Mouse (Mus musculus) left cerebral cortex, adult 2 months (tissue): ENCODE measurements around the gene Dusp15. TPM values are rescaled to one million over a fixed set of nuclear protein-coding genes. Genes with fewer than 3 reads are reported as not detected.
A peak's percentile ranks its signal among the peaks of the same experiment; 100 is the strongest.

Experiments used
- DNase-seq, 2 experiments: peaks; one replicate each; pipeline ENCODE4 v3.0.0; 2021 to 2022; ENCODE audit warnings: low spot score in 2 of 2, mixed read lengths in 1 of 2; ENCODE audit errors: extremely low spot score in 1 of 2
- H3K27ac ChIP-seq: fragments of 200-600 bp; 2 replicates; pipeline ENCODE4 v1.8.1; 2022
- H3K4me3 ChIP-seq: fragments of 200-600 bp; 2 replicates; pipeline ENCODE4 v1.8.1; 2022
- CTCF ChIP-seq: fragments of 200-600 bp; IDR thresholded peaks from 2 replicates; pipeline ENCODE4 v1.8.1; 2022; ENCODE audit warnings: antibody characterized with exemption, mild to moderate bottlenecking, moderate library complexity
- intact Hi-C: fragments of 180-260 bp; cut with DNase I; formaldehyde crosslinking; loops from one replicate; pipeline ENCODE4 v1.15.1; 2025
- total RNA-seq, 2 experiments: library from RNA; stranded (reverse); gene quantifications; 2 replicates each; pipeline ENCODE4 v1.2.3; 2021

The Dusp15 gene
- total RNA-seq, 2 experiments from 2014 or later, result 16.9 to 20.3 TPM

DNA sequence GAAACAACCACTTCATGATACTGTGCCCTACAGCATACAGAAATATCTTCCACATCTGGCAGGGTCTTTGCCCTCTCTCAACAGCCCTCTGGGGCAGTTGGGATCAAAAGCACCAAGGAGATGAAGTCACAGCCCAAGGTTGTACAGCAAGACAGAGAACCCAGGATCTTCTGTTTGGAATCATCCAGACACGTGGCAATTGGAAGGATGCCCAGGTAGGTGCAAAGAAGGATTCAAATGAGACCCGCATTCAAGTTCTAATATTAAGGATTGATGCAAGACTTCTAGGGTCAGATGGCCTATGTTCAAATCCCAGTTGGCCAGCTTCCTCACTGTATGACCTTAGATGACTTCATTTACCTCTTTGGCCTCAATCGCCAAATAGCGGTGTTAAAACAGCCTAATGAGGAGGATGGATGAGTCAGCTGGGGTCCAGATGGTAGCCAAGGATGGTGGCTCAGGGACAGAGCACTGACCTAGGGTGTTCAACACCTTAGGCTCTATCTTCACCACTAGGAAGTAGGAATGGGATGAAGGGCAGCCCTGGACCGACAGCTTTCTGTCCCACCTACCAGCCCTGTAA, 3.0 kb downstream of the Dusp15 start:
- intact Hi-C loops, result loop anchor here (5.0 kb wide), 1 partner anchor 69 kb away; the partner anchor contains the start of gene Pdrg1
- no peak overlapping the region for H3K27ac ChIP-seq
- H3K4me3 ChIP-seq, result no peak overlapping the region
- no peak for DNase-seq
- no peak for TF ChIP-seq CTCF

DNA sequence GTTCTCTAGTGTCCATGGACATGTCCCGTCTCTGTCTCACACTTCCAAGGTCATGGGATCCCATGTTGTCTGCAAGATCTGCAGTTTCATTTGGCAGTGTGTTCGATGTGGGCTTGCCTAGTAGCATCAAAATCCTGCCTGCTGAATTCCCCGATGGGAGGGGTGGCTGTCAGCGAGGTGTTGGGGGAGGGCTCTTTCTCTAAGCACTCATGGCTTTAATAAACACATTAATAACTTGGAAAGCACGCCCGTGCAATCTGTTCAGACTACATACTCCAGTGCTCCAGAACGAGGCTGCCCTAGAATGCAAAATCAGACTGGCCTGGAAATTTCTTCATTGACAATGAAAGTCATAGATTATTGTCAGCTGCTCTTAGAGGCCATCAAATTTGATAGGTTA, 4.4 kb downstream of the Dusp15 start:
- no peak for TF ChIP-seq CTCF
- intact Hi-C loops, result loop anchor here (5.0 kb wide), 1 partner anchor 70 kb away; the partner anchor contains the start of gene Pdrg1
- DNase-seq, result no peak
- Histone ChIP-seq H3K4me3 (no peak overlapping the region), H3K27ac (no peak overlapping the region)

DNA sequence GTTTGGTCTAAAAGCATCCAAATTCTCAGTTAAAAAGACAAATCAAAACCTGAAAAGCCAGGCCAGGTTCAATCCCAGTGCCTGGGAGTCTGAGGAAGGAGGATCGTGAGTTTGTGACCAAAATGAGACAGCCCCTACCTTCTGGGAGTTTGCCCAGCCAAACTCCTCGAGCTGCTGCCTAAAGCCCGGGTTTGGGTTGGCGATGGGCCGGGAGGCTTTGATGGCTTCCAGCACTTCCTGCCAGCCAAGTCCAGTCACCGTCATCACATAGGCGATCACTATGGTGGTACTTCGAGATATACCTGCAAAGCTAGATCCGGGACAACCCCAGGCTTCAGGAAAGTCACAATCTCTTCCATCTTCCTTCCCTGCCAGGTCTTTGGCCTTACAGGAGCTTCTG, 7.5 kb downstream of the Dusp15 start:
- TF ChIP-seq CTCF, result no peak
- no peak for DNase-seq
- no peak overlapping the region for H3K4me3 ChIP-seq
- intact Hi-C loops, result no loop called here
- H3K27ac ChIP-seq, result no peak overlapping the region

DNA sequence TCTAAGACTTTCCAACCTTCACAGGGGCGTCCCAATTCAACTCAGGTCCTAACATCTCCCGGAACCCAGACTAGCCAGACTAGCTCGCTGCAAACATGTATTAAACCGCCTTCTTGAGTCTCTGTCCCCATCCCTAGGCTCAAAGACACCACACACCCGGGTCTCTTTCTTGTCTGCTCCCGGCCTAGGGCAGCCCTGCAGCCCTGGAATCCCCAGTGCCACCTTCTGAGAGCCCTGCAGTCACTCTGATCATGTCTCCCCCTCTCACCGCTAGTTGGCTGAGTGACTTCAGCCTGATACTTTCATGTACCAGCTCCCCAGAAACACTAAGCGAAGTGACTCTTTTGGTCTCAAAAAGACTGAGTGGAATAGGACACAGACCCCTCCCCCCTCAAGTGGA, 7.9 kb downstream of the Dusp15 start:
- intact Hi-C loops, result no loop called here
- H3K27ac ChIP-seq, result no peak overlapping the region
- H3K4me3 ChIP-seq, result peak overlapping the region; percentile 44
- TF ChIP-seq CTCF, result peak; percentile 5
- DNase-seq, result no peak

DNA sequence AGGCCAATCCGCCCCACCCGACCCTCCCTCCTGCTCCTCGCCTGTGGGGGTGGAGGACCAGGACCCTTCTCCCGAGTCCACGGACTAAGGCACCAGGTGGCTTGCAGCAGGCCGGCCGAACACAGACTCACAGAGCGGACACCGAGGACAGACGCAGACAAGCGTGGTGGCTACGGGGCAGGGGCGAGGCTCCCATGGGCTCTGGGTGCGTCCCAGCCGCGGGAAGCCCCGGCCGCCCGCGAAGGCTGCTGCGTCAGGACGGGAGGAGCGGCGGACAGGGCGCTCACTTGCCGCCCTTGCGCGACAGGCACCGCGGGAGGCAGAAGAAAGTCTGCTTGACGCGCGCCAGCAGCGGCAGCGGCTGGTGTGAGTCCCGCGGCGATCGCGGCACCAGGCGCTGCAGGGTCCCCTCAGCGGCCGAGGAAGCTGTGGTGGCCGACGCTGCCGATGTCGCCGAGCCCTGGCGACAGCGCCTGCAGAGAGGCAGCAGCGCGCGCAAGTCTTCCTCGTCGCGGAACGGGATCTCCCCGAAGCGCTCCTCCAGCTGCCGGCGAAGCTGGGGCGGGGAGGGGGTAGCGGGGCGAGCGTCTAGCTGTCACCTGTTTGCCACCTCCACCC, 8.5 kb downstream of the Dusp15 start:
- intact Hi-C loops, result no loop called here
- TF ChIP-seq CTCF, result no peak
- DNase-seq, result no peak
- Histone ChIP-seq H3K4me3 (peak overlapping the region; percentile 44), H3K27ac (no peak overlapping the region)

DNA sequence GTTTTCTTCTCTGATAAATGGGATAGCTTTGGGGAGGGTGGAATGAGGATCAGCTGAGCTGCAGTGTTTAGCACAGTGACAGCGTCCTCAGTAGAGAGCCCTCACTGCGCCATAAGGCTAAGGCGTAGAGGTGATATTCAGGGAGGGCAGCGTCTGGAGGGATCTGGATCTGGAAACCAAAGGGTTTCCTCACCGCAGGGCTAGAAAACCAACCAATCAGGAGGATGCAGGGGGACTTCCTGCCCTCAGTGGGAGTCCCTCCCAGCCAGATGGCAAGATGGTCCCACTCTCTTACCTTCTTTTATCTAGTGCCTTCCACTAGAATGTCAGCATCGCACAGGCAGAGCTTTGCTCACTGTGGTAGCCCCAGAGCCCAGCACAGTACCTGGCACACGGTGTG, 9.7 kb downstream of the Dusp15 start:
- H3K4me3 ChIP-seq, result no peak overlapping the region
- DNase-seq, result no peak
- H3K27ac ChIP-seq, result no peak overlapping the region
- intact Hi-C loops, result no loop called here
- TF ChIP-seq CTCF, result no peak

DNA sequence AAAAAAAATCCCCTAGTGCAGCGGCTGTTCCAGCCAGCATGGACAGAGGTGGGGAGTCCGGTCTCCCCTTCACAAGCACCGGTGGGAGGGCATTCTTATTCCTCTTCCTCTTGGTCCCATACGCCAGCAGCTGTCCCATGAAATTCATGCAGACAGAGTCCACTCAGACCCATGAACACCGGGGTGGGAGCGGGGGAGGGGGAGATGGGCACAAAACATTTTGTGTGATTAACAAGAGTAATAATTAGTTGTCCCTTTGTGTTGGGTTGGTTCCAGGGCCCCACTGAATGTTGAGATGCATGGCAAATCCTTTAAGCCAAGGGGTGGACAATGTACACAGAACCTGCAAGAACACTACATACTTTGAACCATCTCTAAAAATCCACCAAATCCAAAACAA, 10.4 kb downstream of the Dusp15 start:
- intact Hi-C loops, result no loop called here
- DNase-seq, result no peak
- TF ChIP-seq CTCF, result no peak

DNA sequence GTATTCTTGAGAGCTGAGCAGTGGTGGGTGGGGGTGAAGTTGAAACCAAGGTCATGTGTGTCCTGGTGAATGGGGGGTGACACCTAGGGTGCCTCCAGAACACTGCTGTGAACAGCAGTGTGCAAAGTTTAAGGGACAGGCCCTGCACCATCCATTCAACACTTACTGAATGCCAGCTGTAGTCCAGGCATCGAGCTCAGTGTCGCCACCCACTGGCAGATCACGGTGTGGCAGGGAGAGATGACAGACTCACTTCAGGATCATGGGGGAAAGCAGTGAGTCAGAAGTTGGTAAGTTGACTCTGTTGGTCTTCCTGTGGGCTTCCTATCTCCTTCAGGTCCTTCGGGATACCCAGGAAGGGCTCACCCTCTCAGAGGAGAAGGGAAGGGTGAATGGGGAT, 11.7 kb downstream of the Dusp15 start:
- intact Hi-C loops, result no loop called here
- no peak overlapping the region for H3K27ac ChIP-seq

More for the DNA sequence above, 10.4 kb downstream of the Dusp15 start:
- Histone ChIP-seq H3K27ac (no peak overlapping the region), H3K4me3 (no peak overlapping the region)

DNA sequence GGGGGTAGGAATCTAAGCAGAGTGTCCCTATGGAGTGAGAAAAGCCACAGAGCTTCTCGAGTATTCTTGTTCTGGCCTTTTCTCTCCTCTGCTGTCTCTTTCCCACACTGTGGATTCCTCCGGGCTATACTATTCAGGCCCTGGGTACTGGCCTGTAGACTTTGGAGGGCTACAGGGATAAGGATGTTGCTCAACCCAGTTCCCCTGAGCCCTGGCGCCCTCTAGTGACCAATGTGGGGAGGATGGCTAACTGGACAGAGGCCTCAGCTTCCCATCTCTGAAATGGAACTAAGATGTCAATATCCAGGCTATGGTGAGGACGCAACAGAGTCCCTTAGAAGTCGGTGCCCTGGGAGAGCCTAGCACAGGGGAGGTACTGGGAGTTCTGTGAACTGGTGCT, 17.9 kb downstream of the Dusp15 start:
- no peak overlapping the region for H3K27ac ChIP-seq
- peak in 1 of 2 experiments; percentile 58 for DNase-seq
- TF ChIP-seq CTCF, result peak; percentile 65
- intact Hi-C loops, result no loop called here
- no peak overlapping the region for H3K4me3 ChIP-seq

More for the DNA sequence above, 11.7 kb downstream of the Dusp15 start:
- peak; percentile 72 for TF ChIP-seq CTCF
- peak in 1 of 2 experiments; percentile 48 for DNase-seq
- H3K4me3 ChIP-seq, result no peak overlapping the region

DNA sequence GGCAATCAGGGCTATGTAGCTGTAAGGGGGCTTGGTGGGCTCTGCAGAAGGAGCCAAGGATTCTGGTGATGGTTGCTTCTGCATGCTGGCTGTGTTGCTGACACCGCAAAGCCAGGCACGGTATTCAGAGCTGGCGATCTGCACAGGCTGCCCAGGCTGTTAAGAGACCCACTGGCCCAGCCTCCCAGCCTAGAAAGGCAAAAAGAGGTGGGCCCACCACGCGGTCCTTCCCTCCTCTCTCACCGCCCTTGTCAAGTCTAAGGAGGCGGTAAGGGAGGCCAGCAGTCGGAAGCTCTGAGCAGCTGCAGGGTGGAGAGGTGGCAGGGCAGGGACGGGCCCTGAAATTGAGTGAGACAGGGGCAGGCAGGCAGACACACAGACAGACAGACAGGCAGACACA, 18.4 kb downstream of the Dusp15 start, which contains the start of gene Foxs1:
TSS of gene Foxs1 (minus strand) at position 161 of the 400 bp plus-strand sequence.
- H3K27ac ChIP-seq, result no peak within 1 kb of the TSS
- DNase-seq, result no peak
- TF ChIP-seq CTCF, result no peak
- intact Hi-C loops, result no loop called here
- H3K4me3 ChIP-seq, result no peak within 1 kb of the TSS

DNA sequence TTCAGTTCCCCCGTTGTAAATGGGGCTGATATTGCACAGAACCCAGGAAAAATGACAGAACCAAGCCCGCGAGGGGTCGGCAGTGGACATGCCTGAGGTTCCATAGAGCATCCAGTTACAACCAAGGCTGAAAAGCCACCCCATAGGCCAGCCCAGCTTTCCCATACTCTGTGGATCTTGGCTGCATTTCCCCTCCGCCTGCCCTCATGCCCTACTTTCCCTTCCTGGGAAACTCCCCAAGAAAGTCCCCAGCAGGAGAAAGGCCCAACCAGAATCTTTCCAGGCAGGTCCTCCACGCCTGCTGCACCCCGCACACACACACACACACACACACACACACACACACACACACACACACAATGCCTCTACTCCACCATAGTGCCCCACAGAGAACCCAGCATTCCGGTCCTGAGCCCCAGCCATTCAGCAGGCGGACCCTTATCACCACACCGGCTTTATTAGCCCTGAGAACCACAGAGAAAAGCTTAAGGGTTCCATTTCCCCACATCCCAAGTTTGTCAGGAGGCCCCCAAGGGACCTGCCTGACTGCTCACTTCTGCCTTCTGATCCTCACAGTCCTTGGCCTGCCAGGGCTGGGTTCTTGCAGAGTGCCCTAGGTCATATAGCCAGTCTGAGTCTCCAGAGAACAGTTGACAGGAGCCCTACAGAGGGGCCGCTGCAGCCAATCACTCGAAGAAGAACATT, 19.9 kb downstream of the Dusp15 start:
- Histone ChIP-seq H3K27ac (no peak overlapping the region), H3K4me3 (no peak overlapping the region)
- TF ChIP-seq CTCF, result no peak
- intact Hi-C loops, result no loop called here
- DNase-seq, result no peak

DNA sequence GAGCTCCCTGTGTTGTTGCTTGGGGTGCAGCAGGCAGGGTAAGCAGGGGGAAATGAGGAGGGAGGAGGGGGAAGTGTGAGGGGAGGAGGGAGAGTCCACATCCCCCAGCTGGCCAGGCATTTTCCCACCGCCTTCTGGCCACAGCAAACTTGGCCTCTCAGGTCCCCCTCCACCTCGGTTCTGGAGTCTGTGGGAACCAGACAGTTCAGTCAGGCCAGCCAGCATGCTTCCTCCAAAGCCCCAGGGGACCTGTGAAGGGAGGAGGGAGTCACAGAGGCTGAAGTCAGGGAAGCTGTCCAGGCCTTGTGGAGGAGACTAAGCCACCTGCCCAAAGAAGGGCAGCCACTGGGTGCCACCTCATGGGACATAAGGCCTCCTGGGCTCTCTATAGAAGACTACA, 21.2 kb downstream of the Dusp15 start:
- no peak overlapping the region for H3K27ac ChIP-seq
- DNase-seq, result no peak
- intact Hi-C loops, result no loop called here
- H3K4me3 ChIP-seq, result no peak overlapping the region
- TF ChIP-seq CTCF, result no peak
